Mouse (Mus musculus): ENCODE measurements around the gene Ei24.

Ei24 gene

DNA sequence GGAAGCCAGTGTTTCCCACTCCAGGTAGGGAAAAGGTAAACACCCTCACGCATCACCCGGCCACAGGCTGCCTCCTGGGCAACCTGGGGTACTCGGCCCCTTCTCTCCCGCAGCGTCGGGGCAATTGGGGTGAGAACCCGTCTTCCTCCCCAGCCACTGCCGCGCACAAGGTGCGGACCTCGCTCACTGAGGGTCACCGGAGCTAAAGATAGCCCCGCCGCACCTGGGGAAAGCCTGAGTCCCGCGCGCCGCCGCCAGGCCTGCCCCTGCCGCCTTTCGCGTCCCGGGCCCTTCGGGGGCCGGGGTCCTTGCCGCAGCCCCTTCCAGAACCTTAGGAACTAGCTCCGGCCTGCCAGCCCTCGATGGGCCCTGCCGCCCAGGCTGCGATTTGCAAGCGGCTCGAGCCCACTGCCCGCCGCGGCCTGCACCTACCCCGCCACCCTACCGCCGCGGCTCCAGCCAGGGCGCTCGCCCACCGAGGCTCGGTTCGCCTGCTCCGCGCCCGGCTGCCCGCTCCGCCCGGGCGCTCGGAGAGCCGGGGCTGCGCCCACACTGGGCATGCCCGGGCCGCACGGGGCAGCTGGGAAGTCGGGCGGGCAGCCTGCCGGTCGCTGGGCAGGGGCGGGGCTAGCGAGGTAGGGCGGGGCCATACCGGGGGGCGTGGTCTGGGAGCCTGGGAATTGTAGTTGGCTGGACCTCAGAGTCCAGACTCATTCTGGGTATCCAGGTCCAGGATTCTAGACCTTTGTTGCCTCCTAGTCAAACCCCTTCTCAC lies at the start of gene Ei24:
TSS of gene Ei24 (minus strand) at position 613 of the 775 bp plus-strand sequence.
- DNase-seq (ENCODE audit: low spot score in 2 of 2), result peak; percentile 90 to 95

GRCm38 (mm10) chr9:36846346-36846745 lies 49.2 kb upstream of the Ei24 start:
- no peak for DNase-seq (ENCODE audit: low spot score in 2 of 2)

DNA sequence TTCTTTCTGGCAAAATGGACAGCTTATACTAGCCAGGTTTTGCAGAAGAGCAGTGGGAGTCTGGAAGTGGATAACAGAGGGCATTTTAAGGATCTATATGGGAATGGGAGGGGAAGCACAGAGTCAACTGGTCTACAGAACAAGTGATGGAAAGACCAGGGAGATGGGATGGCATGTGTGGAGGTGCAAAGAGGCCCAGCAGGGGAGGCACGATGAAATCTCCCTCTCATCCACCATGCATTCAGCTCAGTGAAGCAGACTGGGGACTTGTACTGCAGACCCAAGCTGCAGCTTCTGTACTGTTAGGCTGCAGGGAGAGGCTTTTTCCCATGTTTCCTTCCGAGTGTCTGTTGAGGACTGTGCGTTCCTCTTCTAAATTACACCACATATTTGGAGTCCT lies 36.7 kb upstream of the Ei24 start:
- no peak for DNase-seq (ENCODE audit: low spot score in 2 of 2)

GRCm38 (mm10) chr9:36833043-36833881 lies 36.1 kb upstream of the Ei24 start:
- DNase-seq (ENCODE audit: low spot score in 2 of 2), result no peak

- peak; percentile 61 to 62 for DNase-seq (ENCODE audit: low spot score in 2 of 2)
These were observed 35.3 kb upstream of the Ei24 start for GRCm38 (mm10) chr9:36832529-36832928.

DNA sequence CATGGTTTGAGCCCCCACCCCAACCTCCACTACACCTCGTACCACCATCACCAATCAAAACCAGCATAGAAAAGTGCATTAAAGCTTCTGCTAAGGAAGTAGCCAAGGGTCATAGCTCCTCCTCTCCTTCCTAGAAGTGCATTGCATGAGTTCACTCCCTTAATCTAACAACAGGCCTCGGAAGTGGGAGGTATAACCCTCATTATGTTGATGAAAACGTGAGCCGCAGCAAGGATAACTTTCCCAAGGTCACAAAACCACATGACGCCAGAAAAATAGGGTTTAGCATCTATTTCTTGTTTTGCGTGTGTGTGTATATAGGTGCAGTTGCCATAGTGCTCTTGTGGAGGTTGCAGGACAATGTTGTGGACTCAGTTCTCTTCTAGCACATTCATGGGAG lies 34.2 kb upstream of the Ei24 start:
- no peak for DNase-seq (ENCODE audit: low spot score in 2 of 2)

GRCm38 (mm10) chr9:36826612-36827363 lies 29.6 kb upstream of the Ei24 start:
- DNase-seq (ENCODE audit: low spot score in 2 of 2), result no peak

DNA sequence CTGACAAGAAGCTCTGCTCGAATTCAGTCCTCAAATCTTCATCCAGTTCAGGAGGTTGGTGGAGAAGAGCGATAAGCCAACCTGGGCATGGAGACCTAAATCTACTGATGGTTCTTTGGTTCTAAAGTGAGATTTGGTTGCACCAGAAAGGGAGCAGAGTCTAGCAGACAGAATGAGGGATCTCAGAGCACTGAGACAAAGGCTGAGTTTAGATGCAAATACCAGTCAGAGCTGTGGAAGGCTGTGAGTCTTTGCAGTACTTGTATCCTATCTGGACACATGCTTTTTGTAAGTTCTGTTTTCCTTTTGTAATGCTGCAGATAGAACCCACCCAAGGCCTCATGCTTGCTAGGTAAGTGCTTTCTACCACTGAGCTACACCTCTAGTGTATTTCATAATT lies 24.8 kb upstream of the Ei24 start:
- no peak for DNase-seq (ENCODE audit: low spot score in 2 of 2)

- DNase-seq (ENCODE audit: low spot score in 2 of 2), result peak in 1 of 2 experiments; percentile 21
These were observed 24.4 kb upstream of the Ei24 start, which contains the start of gene Fez1 for GRCm38 (mm10) chr9:36821644-36822000. Gene Fez1, plus strand, starts transcription at chr9:36821864.

DNA sequence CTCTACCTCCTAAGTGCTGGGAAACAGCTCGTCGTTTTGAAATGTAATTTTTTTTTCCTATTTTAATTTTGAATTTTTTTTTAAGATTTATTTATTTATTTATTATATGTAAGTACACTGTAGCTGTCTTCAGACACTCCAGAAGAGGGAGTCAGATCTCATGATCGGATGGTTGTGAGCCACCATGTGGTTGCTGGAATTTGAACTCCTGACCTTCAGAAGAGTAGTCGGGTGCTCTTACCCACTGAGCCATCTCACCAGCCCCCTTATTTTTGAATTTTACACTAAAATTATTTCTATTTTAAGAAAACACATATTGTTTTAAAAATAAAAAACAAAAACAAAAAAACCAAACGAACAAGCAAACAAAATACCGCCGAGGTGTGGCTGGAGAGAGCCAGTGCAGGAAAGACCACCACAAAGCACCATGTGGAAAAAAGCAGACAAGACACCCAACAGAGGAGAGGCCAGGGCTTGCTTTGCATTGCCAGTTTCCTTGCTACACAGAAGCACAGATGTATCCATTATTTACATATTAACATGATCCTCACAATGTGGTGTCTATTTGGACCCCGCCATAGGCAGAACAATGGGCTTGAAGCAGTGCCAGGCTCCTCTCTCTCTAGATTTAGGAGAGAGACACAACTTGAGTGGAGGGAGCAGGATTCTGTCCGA lies 23.9 kb upstream of the Ei24 start:
- DNase-seq (ENCODE audit: low spot score in 2 of 2), result no peak

- DNase-seq (ENCODE audit: low spot score in 2 of 2), result no peak
These were observed 21.7 kb upstream of the Ei24 start for GRCm38 (mm10) chr9:36818905-36819304.

DNA sequence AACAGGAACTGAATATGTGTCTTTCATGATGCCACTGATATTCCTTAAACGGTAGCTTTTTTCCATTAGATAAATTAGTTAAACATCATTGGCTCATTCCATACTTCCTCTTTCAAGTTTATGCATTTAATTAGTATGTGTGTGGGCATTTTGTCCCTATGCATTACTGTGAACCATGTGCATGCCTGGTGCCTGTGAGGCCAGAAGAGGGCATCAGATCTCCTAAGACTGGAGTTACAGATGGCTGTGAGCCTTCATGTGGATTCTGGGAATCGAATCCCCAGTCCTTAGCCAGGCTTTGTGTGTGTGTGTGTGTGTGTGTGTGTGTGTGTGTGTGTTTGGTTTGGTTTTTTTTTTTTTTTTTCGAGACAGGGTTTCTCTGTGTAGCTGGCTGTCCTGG lies 17.3 kb upstream of the Ei24 start:
- no peak for DNase-seq (ENCODE audit: low spot score in 2 of 2)

DNA sequence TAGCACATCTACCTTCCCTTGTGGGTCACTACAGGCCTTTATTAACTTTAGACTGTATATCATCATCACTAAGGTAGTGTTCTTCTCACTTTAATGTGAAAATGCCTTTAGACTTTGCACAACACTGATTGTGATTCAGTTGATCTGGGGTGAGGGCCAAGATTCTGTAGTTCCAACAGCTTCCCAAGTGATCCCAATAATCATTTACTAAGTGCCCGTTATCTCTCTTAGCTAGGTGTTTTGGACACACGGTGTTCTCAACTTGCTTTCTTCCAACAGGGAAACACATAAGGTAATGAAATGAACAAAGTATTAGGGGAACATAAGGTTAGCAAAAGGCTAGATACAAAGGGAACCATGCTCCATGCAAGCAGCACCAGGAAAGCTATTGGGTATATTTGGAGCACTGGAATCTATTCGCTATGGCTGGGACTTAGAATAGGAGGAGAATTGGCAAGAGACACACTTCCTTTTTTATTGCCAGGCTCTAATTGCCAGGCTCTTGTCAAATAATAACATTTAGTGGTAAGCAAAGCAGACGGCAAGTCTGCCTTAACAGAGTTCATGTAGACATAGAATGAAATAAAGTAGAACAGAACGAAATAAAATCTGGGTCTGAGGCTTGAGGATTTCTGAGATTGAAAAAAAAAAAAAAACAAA lies 11.1 kb upstream of the Ei24 start:
- DNase-seq (ENCODE audit: low spot score in 2 of 2), result no peak

GRCm38 (mm10) chr9:36805256-36805975 lies 8.2 kb upstream of the Ei24 start:
- no peak for DNase-seq (ENCODE audit: low spot score in 2 of 2)

- no peak for DNase-seq (ENCODE audit: low spot score in 2 of 2)
These were observed 6.7 kb upstream of the Ei24 start for GRCm38 (mm10) chr9:36803926-36804325.

DNA sequence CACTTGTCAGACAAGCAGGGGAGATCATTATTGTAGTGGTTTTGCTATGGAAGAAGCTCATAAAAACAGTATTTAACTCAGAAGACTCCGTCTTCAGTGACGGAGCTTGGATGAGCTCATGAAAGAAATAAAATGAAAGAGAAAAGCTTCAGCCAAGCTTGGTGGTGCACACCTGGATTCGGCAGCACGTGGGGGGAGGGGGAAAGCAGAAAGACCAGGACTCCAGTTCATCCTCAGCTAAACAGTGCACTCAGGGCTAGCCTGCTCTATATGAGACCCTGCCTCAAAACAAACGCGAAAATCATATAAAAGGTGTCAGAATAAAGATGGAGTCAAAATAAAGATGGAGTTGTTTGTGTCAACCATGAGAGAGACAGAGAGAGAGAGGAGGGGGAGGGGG lies 6.2 kb upstream of the Ei24 start:
- no peak for DNase-seq (ENCODE audit: low spot score in 2 of 2)

DNA sequence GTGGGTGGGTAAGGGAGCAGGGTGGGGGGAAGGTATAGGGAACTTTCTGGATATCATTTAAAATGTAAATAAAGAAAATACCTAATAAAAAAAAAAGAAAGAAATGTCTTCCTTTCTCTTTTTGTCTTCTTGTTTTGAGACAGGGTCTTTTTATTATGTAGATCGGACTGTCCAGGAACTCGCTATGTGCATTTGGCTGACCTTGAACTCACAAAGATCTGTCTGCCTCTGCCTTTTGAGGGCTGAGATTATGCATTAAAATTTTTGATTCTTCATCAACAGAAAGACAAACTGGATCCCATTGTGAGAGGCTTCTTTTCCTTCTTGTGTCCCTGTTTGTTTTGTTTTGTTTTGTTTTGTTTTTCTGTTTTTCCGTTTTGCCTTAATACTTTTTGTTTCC lies 5.8 kb upstream of the Ei24 start:
- DNase-seq (ENCODE audit: low spot score in 2 of 2), result no peak

- DNase-seq (ENCODE audit: low spot score in 2 of 2), result no peak
These were observed 4.8 kb upstream of the Ei24 start for GRCm38 (mm10) chr9:36801961-36802360.

GRCm38 (mm10) chr9:36796224-36796623 lies 969 bp downstream of the Ei24 start:
- no peak for DNase-seq (ENCODE audit: low spot score in 2 of 2)

DNA sequence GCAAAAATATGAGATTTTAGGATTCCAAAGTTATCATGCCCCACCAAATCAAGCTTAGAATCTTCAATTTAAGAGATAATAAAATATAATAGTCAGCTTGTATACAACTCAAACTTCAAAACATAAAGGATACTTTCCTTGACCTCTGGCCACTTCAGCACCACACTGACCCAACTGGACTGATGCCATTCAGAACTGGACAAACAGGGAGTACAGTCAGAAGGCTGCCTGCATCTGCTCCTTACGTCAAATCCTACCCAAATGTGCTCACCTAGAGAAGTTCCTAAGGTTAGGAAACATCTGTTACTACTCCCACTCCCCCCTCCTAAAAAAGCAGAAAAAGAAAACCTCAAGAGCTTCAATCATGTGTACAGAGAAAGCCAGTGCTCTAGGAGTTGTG lies 1.6 kb downstream of the Ei24 start:
- DNase-seq (ENCODE audit: low spot score in 2 of 2), result no peak

DNA sequence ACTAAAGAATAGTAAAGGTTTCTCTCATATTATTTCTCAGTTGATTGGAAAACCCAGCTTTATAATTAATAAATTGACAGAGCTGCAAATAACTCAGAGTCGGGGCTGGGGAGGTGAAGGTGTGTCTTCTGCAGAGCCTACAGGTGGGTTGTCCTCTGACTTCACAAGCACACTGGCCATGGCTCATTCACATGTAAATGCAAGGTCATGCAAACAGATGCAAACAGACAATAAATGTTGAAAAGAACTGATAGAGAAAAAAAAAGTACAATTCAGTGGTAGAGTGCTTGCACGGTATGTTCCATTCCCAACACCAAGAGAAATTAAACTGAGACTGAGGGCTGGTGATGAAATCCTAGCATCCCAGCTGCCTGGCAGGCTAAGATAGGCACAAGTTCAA lies 2.7 kb downstream of the Ei24 start:
- DNase-seq (ENCODE audit: low spot score in 2 of 2), result no peak
